Mouse (Mus musculus): ENCODE results near the gene Sirpa. TPM values are rescaled to one million over a fixed set of nuclear protein-coding genes. Genes with fewer than 3 reads are reported as not detected.

Sirpa gene
- polyA plus RNA-seq, 1 experiment from 2014 or later, result 14.4 TPM

DNA sequence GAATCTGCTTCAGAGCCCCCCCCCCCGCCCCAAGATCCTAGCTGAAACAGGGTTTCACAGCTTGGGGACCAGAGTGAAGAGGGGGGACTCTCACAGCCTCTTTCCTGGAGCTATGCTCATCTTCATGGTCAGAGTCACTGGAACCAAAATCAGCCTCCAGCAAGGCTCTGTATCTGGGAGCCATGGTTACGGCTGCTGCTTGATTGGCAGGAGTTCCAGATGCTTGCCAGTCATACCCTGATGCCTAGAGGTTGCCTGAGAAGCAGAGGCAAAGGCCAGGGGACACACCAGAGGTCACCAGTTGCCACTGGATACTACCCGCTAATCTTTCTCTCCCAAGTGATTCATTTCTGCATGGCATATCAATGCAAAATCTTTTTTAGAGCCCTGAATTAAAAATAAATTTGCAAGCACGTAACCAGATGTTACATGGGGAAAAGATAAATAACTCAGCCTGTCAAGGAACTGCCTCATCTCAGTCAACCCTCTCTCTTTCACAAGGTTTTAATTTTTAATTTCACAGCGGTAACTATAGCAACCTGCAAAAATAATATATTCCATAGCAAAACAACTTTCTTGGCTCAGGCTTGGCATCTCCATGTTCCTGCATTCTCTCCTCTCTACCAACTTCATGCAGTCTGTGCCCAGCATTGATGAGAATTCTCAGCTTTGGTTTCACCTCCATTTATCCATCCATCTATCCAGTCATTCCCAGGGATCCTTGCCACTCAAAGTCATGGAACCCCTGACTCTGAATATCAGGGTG lies 28.5 kb upstream of the Sirpa start:
- Histone ChIP-seq H3K27me3 (replicated peaks) (peaks cover 3% of the 10 kb centered on the region; the same call in 1 of the 2 replicates), H3K4me3 (no peak overlapping the region), H3K4me1 (replicated peaks) (peaks cover 4% of the 10 kb centered on the region), H3K9ac (no peak overlapping the region), H3K27ac (ENCODE audit: poor library complexity, severe bottlenecking) (no peak overlapping the region), H3K9me3 (replicated peaks) (no peaks in the 10 kb centered on the region), H3K4me2 (no peak overlapping the region), H3K36me3 (no peaks in the 10 kb centered on the region)
- no peak for ATAC-seq (ENCODE audit: insufficient number of reproducible peaks, low FRiP score)
- 71% methylated on average over 5 of the region's 5 CpGs for WGBS

DNA sequence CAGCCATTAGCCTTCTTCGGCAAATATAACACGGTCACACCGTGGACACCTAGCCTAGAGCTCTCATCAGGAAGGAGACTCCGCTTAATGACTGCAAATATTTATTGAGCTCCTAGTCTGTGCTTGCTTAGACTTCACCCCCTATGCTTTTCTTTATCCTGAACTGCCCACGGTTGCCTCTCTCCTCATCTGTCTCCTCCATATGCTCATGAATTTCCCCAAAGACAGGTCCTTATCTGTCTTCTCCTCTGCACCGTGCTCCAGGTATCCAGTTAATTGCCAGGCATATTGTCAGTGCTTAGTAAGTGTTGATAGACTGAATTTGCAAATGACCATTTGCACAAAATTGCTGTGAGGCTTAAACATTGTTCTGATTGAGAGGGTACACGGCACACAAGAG lies 23.5 kb upstream of the Sirpa start:
- H3K27ac ChIP-seq (ENCODE audit: poor library complexity, severe bottlenecking), result no peak overlapping the region
- WGBS, result 67% methylated on average over 7 of the region's 7 CpGs
- no peak for ATAC-seq (ENCODE audit: insufficient number of reproducible peaks, low FRiP score)
- no peak overlapping the region for H3K9ac ChIP-seq
- H3K4me3 ChIP-seq, result no peak overlapping the region
- no peak overlapping the region for H3K4me2 ChIP-seq
- H3K36me3 ChIP-seq, result no peaks in the 10 kb centered on the region
- H3K27me3 ChIP-seq (replicated peaks), result peaks cover 47% of the 10 kb centered on the region
- H3K9me3 ChIP-seq (replicated peaks), result no peaks in the 10 kb centered on the region
- H3K4me1 ChIP-seq (replicated peaks), result peaks cover under 1% of the 10 kb centered on the region

DNA sequence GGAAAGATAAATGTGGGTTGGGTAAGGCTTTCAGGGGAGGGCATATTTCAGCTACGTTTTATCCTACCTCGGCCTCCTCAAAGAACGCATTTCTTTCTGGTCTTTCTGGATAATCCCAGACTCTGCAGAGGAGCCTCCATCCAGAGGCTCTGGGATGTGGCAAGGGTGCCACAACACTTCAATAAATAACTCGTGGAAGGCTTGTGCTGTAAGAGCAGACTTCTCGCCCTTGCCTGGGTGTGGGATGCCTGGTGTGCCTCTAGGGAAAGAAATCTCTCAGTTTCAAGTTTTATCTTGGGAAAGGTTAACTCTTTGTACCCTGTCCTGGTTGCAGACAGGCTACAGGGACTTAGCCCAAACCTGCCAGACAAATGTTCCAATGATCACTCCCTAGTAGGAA lies 23.1 kb upstream of the Sirpa start:
- no peak overlapping the region for H3K27ac ChIP-seq (ENCODE audit: poor library complexity, severe bottlenecking)
- no peak for ATAC-seq (ENCODE audit: insufficient number of reproducible peaks, low FRiP score)
- H3K4me2 ChIP-seq, result no peak overlapping the region
- H3K36me3 ChIP-seq, result no peaks in the 10 kb centered on the region
- peaks cover 51% of the 10 kb centered on the region for H3K27me3 ChIP-seq (replicated peaks)
- 43% methylated on average over 5 of the region's 5 CpGs for WGBS
- H3K4me3 ChIP-seq, result no peak overlapping the region
- peaks cover 5% of the 10 kb centered on the region for H3K4me1 ChIP-seq (replicated peaks)
- H3K9me3 ChIP-seq (replicated peaks), result no peaks in the 10 kb centered on the region
- no peak overlapping the region for H3K9ac ChIP-seq

DNA sequence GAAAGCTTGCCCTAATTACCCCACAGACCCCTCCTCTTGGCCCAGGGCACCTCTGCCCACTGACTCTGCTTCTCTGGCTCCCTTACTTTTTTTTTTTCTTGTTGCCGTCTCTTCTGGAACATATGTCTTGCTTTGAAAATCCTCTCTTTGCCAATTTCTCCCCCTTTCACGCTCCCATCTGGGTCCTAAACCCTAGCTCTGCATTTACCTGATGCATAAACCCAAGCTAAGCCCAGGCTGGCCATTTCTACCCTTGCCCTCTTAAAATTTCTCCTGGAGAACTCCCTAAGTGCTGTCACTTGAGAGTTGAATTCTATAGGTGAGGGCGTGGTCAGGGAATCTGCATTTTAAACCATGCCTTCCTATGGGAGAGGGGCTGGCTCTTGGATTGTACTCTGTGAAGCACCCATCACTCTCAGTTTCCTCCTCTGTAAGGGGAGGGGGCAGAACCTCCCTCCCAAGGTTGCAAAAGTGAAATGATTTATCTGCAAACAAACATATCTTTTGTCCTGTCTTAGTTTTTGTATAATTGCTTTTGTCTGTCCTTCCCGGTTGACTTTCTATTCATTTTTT lies 18.8 kb upstream of the Sirpa start:
- no peaks in the 10 kb centered on the region for H3K36me3 ChIP-seq
- no peak for ATAC-seq (ENCODE audit: insufficient number of reproducible peaks, low FRiP score)
- H3K27ac ChIP-seq (ENCODE audit: poor library complexity, severe bottlenecking), result no peak overlapping the region
- H3K4me2 ChIP-seq, result peak overlapping the region; percentile 57; the same call in 1 of the 2 replicates
- H3K4me3 ChIP-seq, result no peak overlapping the region
- H3K4me1 ChIP-seq (replicated peaks), result peaks cover 17% of the 10 kb centered on the region
- no peak overlapping the region for H3K9ac ChIP-seq
- H3K27me3 ChIP-seq (replicated peaks), result peaks cover 77% of the 10 kb centered on the region
- no peaks in the 10 kb centered on the region for H3K9me3 ChIP-seq (replicated peaks)
- 28% methylated on average over 4 of the region's 4 CpGs for WGBS

DNA sequence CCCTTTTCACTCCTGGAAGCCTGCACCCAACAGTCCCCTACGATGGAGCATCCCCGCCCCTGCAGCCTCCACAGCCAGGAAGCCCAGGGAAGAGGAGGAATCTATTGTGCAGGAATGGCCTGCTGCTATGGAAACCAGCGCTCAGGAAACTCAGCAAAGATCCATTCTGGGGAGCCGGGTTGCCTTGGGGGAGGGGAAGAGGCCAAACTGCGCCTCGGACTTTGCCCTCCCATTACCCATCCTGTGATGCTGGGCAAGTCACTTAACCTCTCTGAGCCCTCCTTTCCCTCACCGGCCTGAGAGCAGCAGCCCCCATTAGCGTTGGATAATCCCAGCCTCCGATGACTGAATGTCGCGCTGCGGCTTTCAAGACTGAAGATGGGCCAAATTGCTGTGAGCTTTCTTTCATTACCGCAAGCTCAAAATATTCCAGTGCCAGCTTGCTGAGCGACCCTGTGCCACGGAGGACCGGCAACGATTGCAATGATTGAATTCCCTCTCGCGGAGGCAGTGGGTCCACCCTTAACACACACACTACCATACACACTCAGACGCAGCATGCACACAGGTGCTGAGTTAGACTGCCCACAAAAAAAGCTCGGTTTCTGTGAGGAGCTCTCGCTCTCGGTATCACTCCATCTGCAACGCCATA lies 18.1 kb upstream of the Sirpa start:
- ATAC-seq (ENCODE audit: insufficient number of reproducible peaks, low FRiP score), result no peak
- WGBS, result 18% methylated on average over 24 of the region's 24 CpGs

DNA sequence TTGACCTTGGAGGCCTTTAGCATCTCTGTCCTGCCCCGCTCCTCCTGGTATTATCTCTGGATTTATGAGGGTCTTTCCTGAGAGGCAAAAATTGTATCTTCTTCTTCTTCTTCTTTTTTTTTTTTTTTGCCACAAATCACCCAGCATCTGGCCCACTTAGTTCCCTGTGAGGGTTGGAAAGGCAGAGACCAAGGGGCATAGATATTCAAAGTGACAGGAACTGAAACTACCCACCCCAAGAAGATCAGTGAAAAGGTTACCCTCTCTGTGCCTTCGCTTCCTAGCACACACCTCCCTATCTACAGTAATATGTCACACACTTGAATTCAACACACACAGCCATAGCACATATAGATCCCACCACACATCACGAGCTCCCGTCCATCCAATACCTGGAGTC lies 17.5 kb upstream of the Sirpa start:
- Histone ChIP-seq H3K27ac (ENCODE audit: poor library complexity, severe bottlenecking) (no peak overlapping the region), H3K36me3 (no peaks in the 10 kb centered on the region), H3K9me3 (replicated peaks) (no peaks in the 10 kb centered on the region), H3K9ac (no peak overlapping the region), H3K27me3 (replicated peaks) (peaks cover 66% of the 10 kb centered on the region), H3K4me1 (replicated peaks) (peaks cover 17% of the 10 kb centered on the region), H3K4me3 (no peak overlapping the region), H3K4me2 (no peak overlapping the region)
- no peak for ATAC-seq (ENCODE audit: insufficient number of reproducible peaks, low FRiP score)
- WGBS, result 81% methylated on average over 4 of the region's 4 CpGs

More for the DNA sequence above, 18.1 kb upstream of the Sirpa start:
- Histone ChIP-seq H3K4me2 (peak overlapping the region; percentile 57), H3K36me3 (no peaks in the 10 kb centered on the region), H3K27ac (ENCODE audit: poor library complexity, severe bottlenecking) (no peak overlapping the region), H3K9ac (no peak overlapping the region), H3K27me3 (replicated peaks) (peaks cover 72% of the 10 kb centered on the region), H3K4me3 (peak overlapping the region; percentile 29), H3K4me1 (replicated peaks) (peaks cover 17% of the 10 kb centered on the region), H3K9me3 (replicated peaks) (no peaks in the 10 kb centered on the region)

DNA sequence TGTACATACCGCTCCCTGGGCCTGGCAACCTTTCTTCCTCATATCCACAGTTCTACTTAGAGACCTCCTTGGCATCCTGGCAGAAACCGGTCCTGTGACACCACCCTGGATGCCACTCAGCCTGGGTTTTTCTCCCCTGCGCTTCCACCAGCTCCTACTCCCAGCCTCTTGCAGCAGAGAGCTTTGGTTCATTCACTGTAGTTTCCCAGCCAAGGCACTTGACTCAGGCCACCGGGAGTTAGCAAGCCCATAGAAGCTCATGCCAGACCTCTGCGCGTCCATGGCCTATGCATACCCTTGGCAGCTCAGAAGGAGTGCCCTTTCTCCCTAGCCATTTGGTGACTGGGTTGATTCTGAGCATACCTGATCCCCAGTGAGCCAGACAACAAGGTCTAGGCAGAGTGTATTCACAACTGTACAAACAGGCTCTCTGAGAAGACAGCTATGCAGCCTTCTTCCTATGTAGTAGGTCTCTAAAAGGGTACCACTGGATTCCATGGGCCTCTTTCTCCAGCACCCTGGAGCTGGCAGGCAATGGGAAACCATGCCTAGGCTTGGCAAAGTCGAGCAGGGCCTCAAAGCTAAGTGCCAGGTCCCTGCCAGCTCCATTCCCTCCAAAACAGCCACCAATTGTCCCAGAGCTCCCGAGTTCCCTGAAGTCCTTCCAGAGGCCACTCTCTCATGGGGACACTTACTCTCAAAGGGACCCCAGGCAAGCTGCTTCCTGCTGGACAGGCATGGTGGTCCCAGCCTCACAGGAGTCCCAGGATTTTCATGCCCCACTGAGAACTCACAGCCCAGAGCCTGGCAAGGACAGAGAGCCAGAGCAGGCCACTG lies 15.8 kb upstream of the Sirpa start:
- Histone ChIP-seq H3K27ac (ENCODE audit: poor library complexity, severe bottlenecking) (no peak overlapping the region), H3K4me2 (no peak overlapping the region), H3K36me3 (no peaks in the 10 kb centered on the region), H3K4me3 (no peak overlapping the region), H3K4me1 (replicated peaks) (peaks cover 17% of the 10 kb centered on the region), H3K9me3 (replicated peaks) (no peaks in the 10 kb centered on the region), H3K9ac (no peak overlapping the region), H3K27me3 (replicated peaks) (peaks cover 53% of the 10 kb centered on the region)
- ATAC-seq (ENCODE audit: insufficient number of reproducible peaks, low FRiP score), result no peak
- 83% methylated on average over 8 of the region's 8 CpGs for WGBS

DNA sequence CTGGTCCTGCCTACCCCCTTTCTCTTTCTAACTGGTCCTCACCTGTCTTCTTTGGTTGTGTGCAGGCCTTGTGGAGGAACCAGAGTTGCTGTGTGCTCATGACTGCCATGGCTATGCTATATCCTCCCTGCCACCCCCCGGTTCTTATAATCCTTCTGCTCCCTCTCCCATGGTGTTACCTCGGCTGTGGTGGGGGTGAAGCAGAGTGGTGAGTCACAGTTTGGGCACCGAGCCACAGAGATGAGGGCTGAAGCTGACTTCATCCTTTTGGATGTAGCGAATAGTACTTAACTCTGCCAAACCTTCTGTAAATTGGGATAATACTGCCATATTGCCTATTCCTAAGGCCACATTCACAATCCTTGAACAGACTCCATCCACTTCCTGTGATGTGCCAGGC lies 12.0 kb upstream of the Sirpa start:
- peaks cover 14% of the 10 kb centered on the region for H3K4me1 ChIP-seq (replicated peaks)
- no peak overlapping the region for H3K4me3 ChIP-seq
- peaks cover 16% of the 10 kb centered on the region; the same call in 1 of the 2 replicates for H3K27me3 ChIP-seq (replicated peaks)
- no peak overlapping the region for H3K27ac ChIP-seq (ENCODE audit: poor library complexity, severe bottlenecking)
- no peaks in the 10 kb centered on the region for H3K36me3 ChIP-seq
- 62% methylated on average over 4 of the region's 4 CpGs for WGBS
- no peak for ATAC-seq (ENCODE audit: insufficient number of reproducible peaks, low FRiP score)
- no peak overlapping the region for H3K9ac ChIP-seq
- no peaks in the 10 kb centered on the region for H3K9me3 ChIP-seq (replicated peaks)
- no peak overlapping the region for H3K4me2 ChIP-seq

DNA sequence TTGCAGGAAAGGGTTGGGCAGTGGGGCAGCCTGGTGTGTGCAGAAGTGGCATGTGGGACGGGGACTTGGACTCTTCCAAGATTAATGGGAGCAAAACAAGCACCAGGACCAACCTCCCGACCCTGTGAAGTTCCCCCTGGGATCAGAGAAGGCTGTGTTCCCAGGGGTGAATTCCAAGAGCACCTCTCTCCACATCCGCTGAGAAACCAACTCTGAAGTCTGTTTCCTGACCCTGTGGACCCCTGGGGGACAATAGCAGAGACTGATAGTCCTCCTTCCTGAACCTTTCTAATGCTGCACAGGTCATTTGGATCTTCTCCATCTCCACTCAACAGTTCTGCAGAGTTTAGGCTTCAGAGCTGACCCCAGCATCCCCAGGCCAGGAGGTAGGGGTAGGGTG lies 10.8 kb upstream of the Sirpa start:
- Histone ChIP-seq H3K36me3 (no peaks in the 10 kb centered on the region), H3K27ac (ENCODE audit: poor library complexity, severe bottlenecking) (no peak overlapping the region), H3K4me1 (replicated peaks) (peaks cover 6% of the 10 kb centered on the region), H3K4me3 (no peak overlapping the region), H3K9me3 (replicated peaks) (no peaks in the 10 kb centered on the region), H3K4me2 (no peak overlapping the region), H3K9ac (no peak overlapping the region), H3K27me3 (replicated peaks) (peaks cover 6% of the 10 kb centered on the region; the same call in 1 of the 2 replicates)
- ATAC-seq (ENCODE audit: insufficient number of reproducible peaks, low FRiP score), result no peak
- WGBS, result 42% methylated on average over 3 of the region's 3 CpGs

DNA sequence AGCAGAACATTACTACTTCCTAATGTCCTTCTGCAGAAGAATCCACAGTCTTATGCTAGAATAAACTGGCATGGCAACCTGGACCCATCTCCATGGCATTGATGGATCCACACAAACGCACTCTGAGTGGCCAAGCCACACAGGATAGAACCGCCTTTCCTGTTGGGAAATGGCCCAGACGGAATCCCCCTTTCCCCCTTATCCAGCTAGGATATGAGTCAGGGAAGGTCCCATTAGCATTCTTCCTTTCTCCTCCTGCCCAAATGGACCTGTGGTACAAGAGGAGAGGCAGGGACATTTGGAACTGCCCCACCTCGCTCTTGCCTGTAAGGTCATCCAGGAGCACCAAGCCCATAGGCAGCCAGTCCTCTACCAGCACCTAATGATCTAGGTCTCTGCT lies 10.4 kb upstream of the Sirpa start:
- Histone ChIP-seq H3K4me3 (no peak overlapping the region), H3K27ac (ENCODE audit: poor library complexity, severe bottlenecking) (no peak overlapping the region), H3K9ac (no peak overlapping the region), H3K36me3 (no peaks in the 10 kb centered on the region), H3K27me3 (replicated peaks) (peaks cover 1% of the 10 kb centered on the region; the same call in 1 of the 2 replicates), H3K4me1 (replicated peaks) (peaks cover 6% of the 10 kb centered on the region), H3K9me3 (replicated peaks) (no peaks in the 10 kb centered on the region), H3K4me2 (no peak overlapping the region)
- ATAC-seq (ENCODE audit: insufficient number of reproducible peaks, low FRiP score), result no peak
- WGBS, result 66% methylated on average over 4 of the region's 4 CpGs

DNA sequence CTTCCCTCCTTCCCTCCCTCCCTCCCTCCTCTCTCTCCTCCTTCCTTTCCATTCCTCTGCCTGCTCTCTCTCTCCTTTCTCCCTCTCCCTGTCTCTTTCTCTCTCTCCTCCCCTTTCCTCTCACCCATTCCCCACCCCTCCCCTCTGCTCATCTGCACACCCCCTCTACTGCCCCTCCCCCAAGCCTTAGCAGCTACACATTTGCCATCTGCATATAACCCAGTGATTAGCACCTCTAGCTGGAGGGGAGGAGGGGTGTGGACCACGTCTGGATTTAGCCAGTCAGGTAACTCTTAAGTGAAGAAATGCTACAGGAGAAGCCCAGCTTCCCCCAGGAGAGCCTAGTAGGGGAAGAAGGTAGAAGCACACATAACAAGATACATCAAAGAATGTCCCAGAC lies 7.7 kb upstream of the Sirpa start:
- H3K4me2 ChIP-seq, result no peak overlapping the region
- WGBS, result 22% methylated on average over 1 of the region's 1 CpGs
- peaks cover 11% of the 10 kb centered on the region for H3K4me1 ChIP-seq (replicated peaks)
- no peak overlapping the region for H3K4me3 ChIP-seq
- ATAC-seq (ENCODE audit: insufficient number of reproducible peaks, low FRiP score), result no peak
- no peak overlapping the region for H3K27ac ChIP-seq (ENCODE audit: poor library complexity, severe bottlenecking)
- no peaks in the 10 kb centered on the region for H3K27me3 ChIP-seq (replicated peaks)
- no peaks in the 10 kb centered on the region for H3K9me3 ChIP-seq (replicated peaks)
- H3K9ac ChIP-seq, result no peak overlapping the region
- no peaks in the 10 kb centered on the region for H3K36me3 ChIP-seq
